Comparison of ENCODE assay signal across 8 mouse cellular contexts in the genomic region with DNA sequence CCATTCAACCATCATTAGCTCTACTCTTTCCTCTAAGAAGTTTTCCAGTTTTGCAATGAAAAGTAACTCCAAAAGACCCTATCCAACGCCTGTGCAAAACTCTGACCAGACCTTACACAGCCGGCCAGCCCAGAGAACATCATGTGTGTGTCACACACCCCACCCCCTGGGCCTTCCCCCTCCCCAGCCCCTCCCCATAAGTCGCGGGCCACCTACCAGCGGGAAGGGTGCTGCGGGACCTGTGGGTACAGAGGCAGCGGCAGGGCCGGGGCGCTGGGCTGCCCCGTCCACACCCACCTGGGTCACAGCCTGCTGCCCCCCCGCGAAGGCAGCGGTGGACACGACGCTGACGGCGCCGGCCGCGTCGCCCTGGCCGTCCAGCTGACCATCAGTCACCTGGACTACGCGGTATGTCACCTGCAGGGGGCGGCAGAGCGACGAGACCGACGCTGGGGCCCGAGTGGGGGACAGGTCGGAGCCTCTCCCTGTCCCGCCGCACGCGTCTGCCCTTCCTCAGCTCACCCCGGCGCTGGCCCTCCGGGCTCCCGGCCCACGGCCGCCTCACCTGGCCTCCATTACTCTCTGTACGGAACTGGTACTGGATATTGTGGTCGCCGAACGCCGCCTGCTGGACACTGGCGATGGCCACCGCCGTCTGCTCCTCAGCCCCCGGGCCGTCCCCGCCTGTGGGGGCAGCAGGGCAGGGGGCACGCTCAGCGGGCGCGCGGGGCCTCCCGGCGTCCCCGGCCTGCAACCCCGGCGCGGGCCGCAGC. TPM values are rescaled to one million over a fixed set of nuclear protein-coding genes. Genes with fewer than 3 reads are reported as not detected.
A peak's percentile ranks its signal among the peaks of the same experiment; 100 is the strongest.
DNase-seq lines count a peak whose midpoint lies in the region; ATAC-seq lines count a peak whose summit lies in the region.

No protein-coding gene starts in this region.

- H3K4me3 ChIP-seq in hindbrain, embryonic 12.5 days: peak overlapping the region; percentile 100

- peaks cover 48% of the 10 kb centered on the region for H3K36me3 ChIP-seq in hindbrain, embryonic 12.5 days

- H3K27me3 ChIP-seq in hindbrain, embryonic 12.5 days: no peaks in the 10 kb centered on the region

- no peaks in the 10 kb centered on the region for H3K9me3 ChIP-seq in hindbrain, embryonic 12.5 days (replicated peaks)

- peak; percentile 64 for ATAC-seq in hindbrain, embryonic 12.5 days (ENCODE audit: low FRiP score)

- peak overlapping the region; percentile 99 for H3K27ac ChIP-seq in hindbrain, embryonic 12.5 days

- peak overlapping the region; percentile 100 for H3K9ac ChIP-seq in hindbrain, embryonic 12.5 days

- peak overlapping the region; percentile 92 for H3K4me2 ChIP-seq in hindbrain, embryonic 12.5 days (replicated peaks)

- under 1% methylated on average over 50 of the region's 64 CpGs for WGBS in hindbrain, embryonic 12.5 days

- peaks cover 27% of the 10 kb centered on the region for H3K4me1 ChIP-seq in hindbrain, embryonic 12.5 days

- DNase-seq in NIH3T3 (ENCODE audit: low read depth): peak; percentile 92
- DNase-seq in cerebellum, postnatal 14 days: peak; percentile 91 to 97
- DNase-seq in frontal cortex, postnatal 14 days (ENCODE audit: low spot score in 2 of 2): peak; percentile 68 to 72
- peak; percentile 72 to 77 for DNase-seq in layer of hippocampus, postnatal 14 days (ENCODE audit: low spot score in 2 of 2)
- DNase-seq in lung, postnatal 10 days: peak; percentile 95
- peak; percentile 84 for DNase-seq in ovary, postnatal 36 days (ENCODE audit: low spot score)
- DNase-seq in thymus, postnatal 14 days: peak; percentile 85

RNA-seq across cellular contexts. Expression of a gene that starts 0.8 kb away (rescaled TPM):
- 29.7 and 32.7 TPM in 2 replicates for polyA plus RNA-seq in hindbrain, embryonic 12.5 days (2016; fragmentation: Nextera tagmentation; extraction: Ambion mirVana)
- total RNA-seq in layer of hippocampus, postnatal 14 days (2021): 100 to 1,000 TPM; 122 to 124 TPM

RNA-seq across cellular contexts. Expression of a gene that starts 11.9 kb away (rescaled TPM):
- polyA plus RNA-seq in hindbrain, embryonic 12.5 days (2016; fragmentation: Nextera tagmentation; extraction: Ambion mirVana): not detected in 2 replicates
- total RNA-seq in layer of hippocampus, postnatal 14 days (2021): not detected

RNA-seq across cellular contexts. Expression of a gene that starts 17.5 kb away (rescaled TPM):
- polyA plus RNA-seq in hindbrain, embryonic 12.5 days (2016; fragmentation: Nextera tagmentation; extraction: Ambion mirVana): 16.6 and 20.2 TPM in 2 replicates
- 10 to 100 TPM in 1 of 2 experiments, 1 to 10 TPM in 1; 9.0 to 11.4 TPM for total RNA-seq in layer of hippocampus, postnatal 14 days (2021)

RNA-seq across cellular contexts. Expression of a gene that starts 17.8 kb away (rescaled TPM):
- polyA plus RNA-seq in hindbrain, embryonic 12.5 days (2016; fragmentation: Nextera tagmentation; extraction: Ambion mirVana): 0.89 and 1.4 TPM in 2 replicates
- total RNA-seq in layer of hippocampus, postnatal 14 days (2021): under 1 TPM; 0.25 to 0.43 TPM

RNA-seq across cellular contexts. Expression of a gene that starts 31.3 kb away (rescaled TPM):
- not detected in 2 replicates for polyA plus RNA-seq in hindbrain, embryonic 12.5 days (2016; fragmentation: Nextera tagmentation; extraction: Ambion mirVana)
- total RNA-seq in layer of hippocampus, postnatal 14 days (2021): not detected

Comparison
In these comparisons a context has a peak if more than half of its experiments do, and no peak if none do; other contexts are left out.
1. Peak in every context shown above with its lines: DNase-seq, ATAC-seq, H3K4me3 ChIP-seq and H3K27ac ChIP-seq.